Mouse (Mus musculus) brain, embryonic 14.5 days (tissue): ENCODE results near the gene Amh.
A peak's percentile ranks its signal among the peaks of the same experiment; 100 is the strongest.

ENCODE experiments used
- CTCF ChIP-seq: fragments of 200-500 bp; IDR thresholded peaks from 2 replicates; pipeline ENCODE4 v1.5.1; 2012; ENCODE audit warnings: inconsistent platforms, mild to moderate bottlenecking, moderate library complexity, borderline replicate concordance; ENCODE audit not compliant: insufficient read depth, insufficient read length; ENCODE audit errors: extremely low read depth
- POLR2A ChIP-seq: fragments of 200-500 bp; IDR thresholded peaks from 2 replicates; pipeline ENCODE4 v1.6.1; 2012; ENCODE audit warnings: mild to moderate bottlenecking, inconsistent platforms, borderline replicate concordance; ENCODE audit not compliant: poor library complexity, insufficient read depth, insufficient read length, severe bottlenecking; ENCODE audit errors: extremely low read depth

GRCm38 (mm10) chr10:80854913-80855748, 50.1 kb downstream of the Amh start, which contains the start of the genes Lsm7 and Sppl2b:
- peak; percentile 89 for TF ChIP-seq POLR2A
- no peak for TF ChIP-seq CTCF
